Mouse (Mus musculus): ENCODE measurements at regions not wholly inside any gene's neighbourhood (a gene's known extent, or its start where the extent isn't known, plus 50 kb on each side); places are given as distances from the start of the nearest gene placed in this dataset.

DNA sequence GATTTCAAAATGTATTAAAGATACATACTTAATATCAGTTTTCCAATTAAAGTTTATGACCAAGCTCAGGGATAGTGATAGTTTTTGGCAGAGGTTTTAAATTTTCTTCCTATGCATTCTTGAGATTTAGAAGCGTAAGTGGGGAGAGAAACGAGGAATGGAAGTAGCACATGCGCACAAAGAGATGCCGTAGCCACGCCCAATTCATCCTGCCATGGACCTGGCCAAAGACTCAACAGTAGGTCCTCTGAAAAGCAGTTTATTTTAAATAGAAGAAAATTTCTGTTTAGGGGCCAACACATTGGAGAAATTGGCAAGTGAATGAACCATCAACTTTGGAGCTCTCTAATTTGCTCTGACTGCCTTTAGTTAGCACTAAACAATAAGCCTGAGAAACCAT is 73.5 kb upstream of the 4933412E24Rik start:
- WGBS: 80% methylated on average over 5 of the region's 5 CpGs
- Histone ChIP-seq H3K9ac (ENCODE audit: low read depth, low read length) (no peak overlapping the region), H3K27me3 (replicated peaks; ENCODE audit: control insufficient read depth, insufficient read depth, low read length) (no peaks in the 10 kb centered on the region), H3K4me1 (ENCODE audit: control insufficient read depth, insufficient read depth, low read depth, low read length) (no peaks in the 10 kb centered on the region), H3K4me3 (ENCODE audit: low read length) (no peak overlapping the region), H3K9me3 (ENCODE audit: control insufficient read depth, low read length) (no peaks in the 10 kb centered on the region), H3K4me2 (ENCODE audit: low read length) (no peak overlapping the region), H3K36me3 (ENCODE audit: control insufficient read depth, insufficient read depth, low read length) (no peaks in the 10 kb centered on the region), H3K27ac (ENCODE audit: low read depth, low read length) (no peak overlapping the region)
- ATAC-seq: no peak

GRCm38 (mm10) chr15:60088964-60089899 is 72.8 kb upstream of the 4933412E24Rik start:
- H3K27ac ChIP-seq (ENCODE audit: low read depth, low read length): no peak overlapping the region
- WGBS: 63% methylated on average over 10 of the region's 10 CpGs
- no peak overlapping the region for H3K9ac ChIP-seq (ENCODE audit: low read depth, low read length)
- no peak overlapping the region for H3K4me2 ChIP-seq (ENCODE audit: low read length)
- H3K4me1 ChIP-seq (ENCODE audit: control insufficient read depth, insufficient read depth, low read depth, low read length): no peaks in the 10 kb centered on the region
- no peaks in the 10 kb centered on the region for H3K9me3 ChIP-seq (ENCODE audit: control insufficient read depth, low read length)
- ATAC-seq: no peak
- no peak overlapping the region for H3K4me3 ChIP-seq (ENCODE audit: low read length)
- no peaks in the 10 kb centered on the region for H3K27me3 ChIP-seq (replicated peaks; ENCODE audit: control insufficient read depth, insufficient read depth, low read length)
- no peaks in the 10 kb centered on the region for H3K36me3 ChIP-seq (ENCODE audit: control insufficient read depth, insufficient read depth, low read length)
